Mouse (Mus musculus) kidney, adult 2 months (tissue): Measurements from ENCODE around the gene Exoc3l.

Source experiments
- CTCF ChIP-seq: fragments of 200-500 bp; conservative IDR thresholded peaks from 2 replicates; pipeline ENCODE4 v1.5.1; 2011; ENCODE audit warnings: low read depth, mild to moderate bottlenecking, control low read depth, low read length, moderate library complexity, mixed read lengths; ENCODE audit not compliant: insufficient read depth, insufficient read length
- POLR2A ChIP-seq: fragments of 200-500 bp; IDR thresholded peaks from one replicate; pipeline ENCODE4 v1.6.1; 2011; ENCODE audit warnings: low read depth, low read length, control low read depth

GRCm38 (mm10) chr8:105313622-105314402 is 17.9 kb upstream of the Exoc3l start:
- no peak for TF ChIP-seq CTCF
- no peak for TF ChIP-seq POLR2A
